In genomic region chr14:55720666-55721065, GRCm38 (mm10) we compare ENCODE assay signal across 13 mouse cellular contexts. TPM values are rescaled to one million over a fixed set of nuclear protein-coding genes. Genes with fewer than 3 reads are reported as not detected.
A peak's percentile ranks its signal among the peaks of the same experiment; 100 is the strongest.
DNase-seq lines count a peak whose midpoint lies in the region; ATAC-seq and TF ChIP-seq lines count a peak whose summit lies in the region.
"Had no signal": no experiment of that assay in that cellular context is flagged by ENCODE, and none has a peak within 500 bp of the region (broad histone marks: within the 10 kb centered on the region; RNA-seq: fewer than 3 reads in every experiment).

No protein-coding gene starts in this region.

- no peak overlapping the region for H3K27ac ChIP-seq in forebrain, embryonic 13.5 days
- H3K27ac ChIP-seq in forebrain, postnatal 0 days (ENCODE audit: low read depth, low read length), result no peak overlapping the region
- H3K27ac ChIP-seq in hindbrain, embryonic 16.5 days (ENCODE audit: low read depth, low read length), result no peak overlapping the region
- H3K27ac ChIP-seq in neural tube, embryonic 13.5 days (replicated peaks), result no peak overlapping the region
- H3K27ac ChIP-seq: lung, embryonic 15.5 days had no signal

- 94% methylated on average over 12 of the region's 12 CpGs for WGBS in forebrain, embryonic 13.5 days
- WGBS in forebrain, postnatal 0 days, result 87% methylated on average over 12 of the region's 12 CpGs
- 93% methylated on average over 12 of the region's 12 CpGs for WGBS in hindbrain, embryonic 16.5 days
- WGBS in neural tube, embryonic 13.5 days, result 92% methylated on average over 12 of the region's 12 CpGs

- DNase-seq in forebrain, postnatal 0 days, result no peak
- peak; percentile 31 for DNase-seq in kidney, postnatal 10 days
- DNase-seq in kidney, postnatal 4 days, result no peak
- no peak for DNase-seq in gastrocnemius, postnatal 10 days
- no peak for DNase-seq in gastrocnemius, postnatal 4 days (ENCODE audit: low spot score in 2 of 2)
- DNase-seq: embryo, embryonic 11 days; heart, adult 11 months had no signal

- no peaks in the 10 kb centered on the region for H3K27me3 ChIP-seq in forebrain, embryonic 13.5 days
- no peaks in the 10 kb centered on the region for H3K27me3 ChIP-seq in forebrain, postnatal 0 days (ENCODE audit: insufficient read depth, low read length)
- no peaks in the 10 kb centered on the region for H3K27me3 ChIP-seq in hindbrain, embryonic 16.5 days (replicated peaks; ENCODE audit: control insufficient read depth, insufficient read depth, low read length)
- H3K27me3 ChIP-seq in neural tube, embryonic 13.5 days, result no peaks in the 10 kb centered on the region
- H3K27me3 ChIP-seq: lung, embryonic 15.5 days; midbrain, embryonic 12.5 days had no signal

- peak overlapping the region; percentile 72; the same call in 1 of the 2 replicates for H3K4me2 ChIP-seq in forebrain, embryonic 13.5 days
- H3K4me2 ChIP-seq in forebrain, postnatal 0 days (ENCODE audit: low read depth), result no peak overlapping the region
- peak overlapping the region; percentile 55 for H3K4me2 ChIP-seq in hindbrain, embryonic 16.5 days (ENCODE audit: low read length)
- no peak overlapping the region for H3K4me2 ChIP-seq in neural tube, embryonic 13.5 days

- no peak for ATAC-seq in forebrain, embryonic 13.5 days
- no peak for ATAC-seq in forebrain, postnatal 0 days
- no peak for ATAC-seq in hindbrain, embryonic 16.5 days
- no peak for ATAC-seq in neural tube, embryonic 13.5 days (ENCODE audit: low read depth)

- TF ChIP-seq CTCF in forebrain, postnatal 0 days (IDR thresholded peaks at IDR 0.05; ENCODE audit: low read depth), result no peak

- H3K36me3 ChIP-seq in forebrain, embryonic 13.5 days (ENCODE audit: poor library complexity, severe bottlenecking), result peaks cover 30% of the 10 kb centered on the region
- peaks cover 31% of the 10 kb centered on the region for H3K36me3 ChIP-seq in forebrain, postnatal 0 days (ENCODE audit: insufficient read depth)
- H3K36me3 ChIP-seq in hindbrain, embryonic 16.5 days (ENCODE audit: control insufficient read depth, insufficient read depth, low read length), result peaks cover 9% of the 10 kb centered on the region
- peaks cover 39% of the 10 kb centered on the region for H3K36me3 ChIP-seq in neural tube, embryonic 13.5 days

- peaks cover 12% of the 10 kb centered on the region; the same call in 1 of the 2 replicates for H3K4me1 ChIP-seq in forebrain, embryonic 13.5 days
- H3K4me1 ChIP-seq in forebrain, postnatal 0 days (ENCODE audit: insufficient read depth), result no peaks in the 10 kb centered on the region
- peaks cover 8% of the 10 kb centered on the region for H3K4me1 ChIP-seq in hindbrain, embryonic 16.5 days (ENCODE audit: control insufficient read depth, insufficient read depth, low read depth, low read length)
- H3K4me1 ChIP-seq in neural tube, embryonic 13.5 days (replicated peaks), result peaks cover 16% of the 10 kb centered on the region

- no peaks in the 10 kb centered on the region for H3K9me3 ChIP-seq in forebrain, embryonic 13.5 days (replicated peaks)
- no peaks in the 10 kb centered on the region for H3K9me3 ChIP-seq in forebrain, postnatal 0 days (ENCODE audit: low read length)
- H3K9me3 ChIP-seq in hindbrain, embryonic 16.5 days (ENCODE audit: control insufficient read depth, low read length), result no peaks in the 10 kb centered on the region
- H3K9me3 ChIP-seq in neural tube, embryonic 13.5 days, result no peaks in the 10 kb centered on the region
- H3K9me3 ChIP-seq: lung, embryonic 15.5 days; midbrain, embryonic 12.5 days had no signal

- no peak overlapping the region; the same call in 1 of the 2 replicates for H3K9ac ChIP-seq in forebrain, embryonic 13.5 days
- H3K9ac ChIP-seq in forebrain, postnatal 0 days, result no peak overlapping the region
- H3K9ac ChIP-seq in hindbrain, embryonic 16.5 days (ENCODE audit: low read depth, low read length), result no peak overlapping the region; the same call in 1 of the 2 replicates
- 0 out of 2 replicates have a peak overlapping the region, but pooled peaks have one; percentile 80 for H3K9ac ChIP-seq in neural tube, embryonic 13.5 days

- H3K4me3 ChIP-seq in forebrain, embryonic 13.5 days, result no peak overlapping the region
- no peak overlapping the region for H3K4me3 ChIP-seq in forebrain, postnatal 0 days (ENCODE audit: low read depth, low read length)
- no peak overlapping the region; the same call in 1 of the 2 replicates for H3K4me3 ChIP-seq in hindbrain, embryonic 16.5 days (ENCODE audit: low read length)
- no peak overlapping the region for H3K4me3 ChIP-seq in neural tube, embryonic 13.5 days

RNA-seq across cellular contexts. Expression of gene Rabggta, which starts 1.4 kb away (rescaled TPM):
- polyA plus RNA-seq in forebrain, embryonic 13.5 days (2015; fragmentation: Nextera tagmentation; extraction: Ambion mirVana), result 33.5 and 37.8 TPM in 2 replicates
- 72.8 and 73.3 TPM in 2 replicates for total RNA-seq in forebrain, postnatal 0 days (2014; rRNA removed)
- 49.4 and 56.9 TPM in 2 replicates for polyA plus RNA-seq in forebrain, postnatal 0 days (2015; fragmentation: Nextera tagmentation; extraction: Ambion mirVana)
- 60.3 and 65.8 TPM in 2 replicates for polyA plus RNA-seq in hindbrain, embryonic 16.5 days (2015; fragmentation: Nextera tagmentation; extraction: Ambion mirVana)
- 50.6 and 53.2 TPM in 2 replicates for polyA plus RNA-seq in neural tube, embryonic 13.5 days (2015; fragmentation: Nextera tagmentation; extraction: Ambion mirVana)
- total RNA-seq in gastrocnemius, postnatal 10 days (2021), result 10 to 100 TPM in 1 of 2 experiments, 1 to 10 TPM in 1; 9.4 to 10.2 TPM
- 10 to 100 TPM; 10.9 to 12.8 TPM for total RNA-seq in gastrocnemius, postnatal 4 days (2021)

RNA-seq across cellular contexts. Expression of gene Tgm1, which starts 6.9 kb away (rescaled TPM):
- 0.13 and 0.21 TPM in 2 replicates for polyA plus RNA-seq in forebrain, embryonic 13.5 days (2015; fragmentation: Nextera tagmentation; extraction: Ambion mirVana)
- 0.05 and 0.15 TPM in 2 replicates for total RNA-seq in forebrain, postnatal 0 days (2014; rRNA removed)
- polyA plus RNA-seq in forebrain, postnatal 0 days (2015; fragmentation: Nextera tagmentation; extraction: Ambion mirVana), result 0.15 and 0.21 TPM in 2 replicates
- polyA plus RNA-seq in hindbrain, embryonic 16.5 days (2015; fragmentation: Nextera tagmentation; extraction: Ambion mirVana), result 0.20 and 0.41 TPM in 2 replicates
- polyA plus RNA-seq in neural tube, embryonic 13.5 days (2015; fragmentation: Nextera tagmentation; extraction: Ambion mirVana), result 0.17 and 0.66 TPM in 2 replicates
- under 1 TPM; 0.19 to 0.50 TPM for total RNA-seq in gastrocnemius, postnatal 10 days (2021)
- total RNA-seq in gastrocnemius, postnatal 4 days (2021), result under 1 TPM; 0.39 to 0.49 TPM

RNA-seq across cellular contexts. Expression of gene Dhrs1, which starts 24.8 kb away (rescaled TPM):
- polyA plus RNA-seq in forebrain, embryonic 13.5 days (2015; fragmentation: Nextera tagmentation; extraction: Ambion mirVana), result 77.1 and 78.8 TPM in 2 replicates
- total RNA-seq in forebrain, postnatal 0 days (2014; rRNA removed), result 70.4 and 83.8 TPM in 2 replicates
- 83.3 and 86.0 TPM in 2 replicates for polyA plus RNA-seq in forebrain, postnatal 0 days (2015; fragmentation: Nextera tagmentation; extraction: Ambion mirVana)
- 85.9 and 90.3 TPM in 2 replicates for polyA plus RNA-seq in hindbrain, embryonic 16.5 days (2015; fragmentation: Nextera tagmentation; extraction: Ambion mirVana)
- 90.0 and 95.0 TPM in 2 replicates for polyA plus RNA-seq in neural tube, embryonic 13.5 days (2015; fragmentation: Nextera tagmentation; extraction: Ambion mirVana)
- 10 to 100 TPM; 33.2 to 33.3 TPM for total RNA-seq in gastrocnemius, postnatal 10 days (2021)
- 10 to 100 TPM; 40.1 to 41.3 TPM for total RNA-seq in gastrocnemius, postnatal 4 days (2021)

RNA-seq across cellular contexts. Expression of gene Nop9, which starts 24.8 kb away (rescaled TPM):
- polyA plus RNA-seq in forebrain, embryonic 13.5 days (2015; fragmentation: Nextera tagmentation; extraction: Ambion mirVana), result 44.4 and 46.4 TPM in 2 replicates
- 23.3 and 34.7 TPM in 2 replicates for total RNA-seq in forebrain, postnatal 0 days (2014; rRNA removed)
- polyA plus RNA-seq in forebrain, postnatal 0 days (2015; fragmentation: Nextera tagmentation; extraction: Ambion mirVana), result 21.4 and 25.6 TPM in 2 replicates
- polyA plus RNA-seq in hindbrain, embryonic 16.5 days (2015; fragmentation: Nextera tagmentation; extraction: Ambion mirVana), result 27.1 and 27.9 TPM in 2 replicates
- polyA plus RNA-seq in neural tube, embryonic 13.5 days (2015; fragmentation: Nextera tagmentation; extraction: Ambion mirVana), result 29.3 and 32.7 TPM in 2 replicates
- total RNA-seq in gastrocnemius, postnatal 10 days (2021), result 10 to 100 TPM; 13.4 to 15.2 TPM
- 10 to 100 TPM; 16.9 to 18.5 TPM for total RNA-seq in gastrocnemius, postnatal 4 days (2021)

RNA-seq across cellular contexts. Expression of gene Cideb, which starts 37.6 kb away (rescaled TPM):
- polyA plus RNA-seq in forebrain, embryonic 13.5 days (2015; fragmentation: Nextera tagmentation; extraction: Ambion mirVana), result 0.20 and 0.23 TPM in 2 replicates
- 0.23 and 0.43 TPM in 2 replicates for total RNA-seq in forebrain, postnatal 0 days (2014; rRNA removed)
- polyA plus RNA-seq in forebrain, postnatal 0 days (2015; fragmentation: Nextera tagmentation; extraction: Ambion mirVana), result 0.20 and 0.54 TPM in 2 replicates
- polyA plus RNA-seq in hindbrain, embryonic 16.5 days (2015; fragmentation: Nextera tagmentation; extraction: Ambion mirVana), result 0.17 and 0.63 TPM in 2 replicates
- 0.24 TPM in 1 of 2 replicates, not detected in the other for polyA plus RNA-seq in neural tube, embryonic 13.5 days (2015; fragmentation: Nextera tagmentation; extraction: Ambion mirVana)
- total RNA-seq in gastrocnemius, postnatal 10 days (2021), result not detected
- under 1 TPM in 1 of 2 experiments, not detected in 1; 0.36 TPM for total RNA-seq in gastrocnemius, postnatal 4 days (2021)
- total RNA-seq: hematopoietic stem cell, adult 5-6 weeks had no signal
- polyA plus RNA-seq: midbrain, embryonic 12.5 days had no signal

Comparison
In these comparisons a context has a peak if more than half of its experiments do, and no peak if none do; other contexts are left out.
1. H3K4me2 ChIP-seq: peak in forebrain, embryonic 13.5 days (single experiment) and hindbrain, embryonic 16.5 days (single experiment); none in forebrain, postnatal 0 days (single experiment) and neural tube, embryonic 13.5 days (single experiment).